Mouse (Mus musculus) 3134 (cell line): ENCODE data around the gene Klk11.

Experiments
- DNase-seq: peaks from one replicate; pipeline ENCODE4 v3.0.0-alpha.2; 2011; ENCODE audit warnings: low spot score; ENCODE audit not compliant: insufficient read length; ENCODE audit errors: extremely low read depth

Klk11 gene

DNA sequence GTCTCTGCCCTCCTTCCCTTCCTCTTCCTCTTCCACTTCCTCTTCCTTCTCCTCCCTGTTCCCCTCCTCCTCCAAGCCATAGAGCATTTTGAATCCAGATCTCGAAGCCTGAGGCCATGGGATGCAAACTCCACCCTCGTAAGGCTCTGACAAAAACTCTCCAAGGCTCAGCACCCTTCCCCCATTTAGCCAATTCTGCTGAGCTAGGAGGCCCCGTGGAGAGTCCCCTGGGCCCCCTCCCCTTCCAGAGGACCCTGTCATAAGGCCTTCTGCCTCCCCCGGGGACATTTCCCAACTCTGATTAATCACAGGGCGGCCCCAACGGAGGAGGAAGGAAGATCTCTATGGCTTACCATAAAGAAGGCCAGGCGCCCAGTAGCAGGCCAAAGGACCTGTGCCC is 17.2 kb downstream of the Klk11 start, which contains the start of gene Klk9:
Gene Klk9, plus strand, starts transcription at position 301 of the 400 bp plus-strand sequence.
- DNase-seq = no peak

- DNase-seq = no peak
Measured at GRCm38 (mm10) chr7:43796355-43796754, 22.0 kb downstream of the Klk11 start.

- DNase-seq = no peak
Measured at GRCm38 (mm10) chr7:43797333-43797769, 22.9 kb downstream of the Klk11 start, which contains the start of gene Klk8. Gene Klk8 (plus strand): TSS chr7:43797577.

DNA sequence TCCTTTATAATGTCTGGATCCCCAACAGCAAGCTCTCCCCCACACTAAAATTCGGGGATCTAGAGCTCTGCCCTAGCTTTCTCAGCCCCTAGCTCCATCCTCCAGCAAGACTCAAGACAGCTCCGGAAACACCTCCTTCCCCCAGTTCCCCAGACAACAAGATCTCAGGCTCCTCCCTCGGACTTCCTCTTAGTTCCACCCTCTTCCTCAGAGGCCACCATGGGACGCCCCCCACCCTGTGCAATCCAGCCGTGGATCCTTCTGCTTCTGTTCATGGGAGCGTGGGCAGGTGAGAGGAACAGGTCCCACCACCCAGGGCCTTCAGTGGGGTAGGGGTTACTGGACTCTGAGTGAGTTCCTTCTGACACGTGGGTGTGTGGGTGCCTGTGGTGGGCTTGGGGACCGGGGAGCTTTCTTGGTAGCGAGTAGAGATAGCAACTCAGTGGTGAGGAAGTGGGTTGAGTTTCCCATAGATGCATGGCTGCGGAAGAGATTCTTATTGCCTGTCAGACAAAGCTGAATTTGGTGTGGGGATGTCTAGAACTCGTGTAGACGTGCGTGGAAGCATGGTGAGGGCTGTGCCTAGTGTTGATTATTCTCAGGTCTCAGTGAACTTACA is 23.5 kb downstream of the Klk11 start:
- DNase-seq = no peak

DNA sequence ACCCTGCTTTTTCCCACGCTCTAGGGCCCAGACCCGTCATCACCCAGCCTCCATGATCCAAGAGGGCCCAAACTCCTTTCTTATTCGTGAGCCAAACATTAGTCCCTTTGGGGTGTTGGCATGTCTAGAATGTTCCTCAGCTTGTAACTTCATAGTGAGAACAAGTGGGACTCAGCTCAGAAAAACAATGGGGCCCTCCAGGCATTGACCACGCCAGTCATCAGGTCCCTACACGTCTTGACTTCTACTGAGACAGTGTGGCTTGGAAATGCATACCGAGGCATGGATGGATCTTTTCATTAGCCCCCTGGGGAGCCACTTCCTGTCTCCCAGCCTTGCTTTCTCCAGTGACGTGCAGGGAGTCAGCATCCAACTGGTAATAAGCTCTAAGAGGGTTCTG is 25.5 kb downstream of the Klk11 start:
- no peak for DNase-seq

- DNase-seq = no peak
Measured at GRCm38 (mm10) chr7:43810994-43811393, 36.6 kb downstream of the Klk11 start, which contains the start of gene Klk7. Gene Klk7 (plus strand): TSS chr7:43811294.

DNA sequence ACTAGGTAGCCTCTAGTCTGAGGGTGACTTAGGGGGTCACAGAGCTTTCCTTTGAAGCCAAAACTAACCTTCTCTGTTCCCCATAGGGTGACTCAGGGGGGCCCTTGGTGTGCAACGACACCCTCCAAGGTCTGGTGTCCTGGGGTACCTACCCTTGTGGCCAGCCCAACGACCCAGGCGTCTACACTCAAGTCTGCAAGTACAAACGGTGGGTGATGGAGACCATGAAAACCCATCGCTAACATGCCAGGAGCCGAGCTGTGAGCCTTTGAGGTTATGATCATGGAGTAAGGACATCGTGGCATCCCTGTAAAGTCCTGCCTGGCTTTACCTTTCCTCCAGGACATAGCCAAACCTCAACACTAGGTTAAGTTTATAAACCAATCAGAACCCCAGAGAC is 40.8 kb downstream of the Klk11 start:
- DNase-seq = no peak

DNA sequence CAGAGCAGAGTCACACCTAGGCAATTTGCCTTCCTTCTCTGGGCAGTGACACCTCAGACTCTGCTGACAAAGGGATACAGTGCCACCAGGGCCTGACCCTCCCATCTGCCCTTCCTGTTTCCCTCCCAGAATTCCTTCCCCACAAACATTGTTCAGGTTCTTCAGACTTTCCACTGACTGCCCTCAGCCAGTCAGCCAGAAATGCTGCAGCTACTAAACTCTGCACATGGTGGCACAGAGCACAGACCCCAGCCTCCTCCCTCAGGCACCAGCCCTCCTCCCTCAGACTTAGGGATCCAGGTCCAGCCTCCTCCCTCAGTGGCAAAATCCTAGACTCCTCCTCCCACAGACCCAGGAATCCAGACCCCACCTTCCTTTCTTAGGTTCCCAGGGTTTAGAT is 42.3 kb downstream of the Klk11 start:
- no peak for DNase-seq

GRCm38 (mm10) chr7:43821581-43821980 is 47.2 kb downstream of the Klk11 start:
- no peak for DNase-seq

DNA sequence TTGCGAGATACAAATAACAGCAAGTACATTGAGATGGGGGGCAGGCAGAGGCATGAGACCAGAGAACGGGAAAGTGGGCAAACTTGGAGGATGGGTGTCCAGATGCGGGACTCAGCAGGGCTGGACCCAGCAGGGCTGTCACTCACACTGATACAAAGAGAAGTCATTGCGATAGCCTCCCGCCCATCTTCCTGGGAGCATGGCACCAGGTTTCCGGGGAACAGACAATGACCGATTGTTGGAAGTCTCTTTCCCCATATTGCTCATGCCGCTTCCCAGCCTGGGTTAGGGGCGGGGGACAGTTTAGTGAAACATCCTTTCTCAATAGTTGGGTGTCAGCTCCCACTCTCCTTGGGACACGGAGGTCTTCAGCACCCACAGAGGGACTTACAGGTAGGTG is 49.8 kb downstream of the Klk11 start, which contains the start of gene Klk6:
Gene Klk6, plus strand, starts transcription at position 301 of the 400 bp plus-strand sequence.
- no peak for DNase-seq

DNA sequence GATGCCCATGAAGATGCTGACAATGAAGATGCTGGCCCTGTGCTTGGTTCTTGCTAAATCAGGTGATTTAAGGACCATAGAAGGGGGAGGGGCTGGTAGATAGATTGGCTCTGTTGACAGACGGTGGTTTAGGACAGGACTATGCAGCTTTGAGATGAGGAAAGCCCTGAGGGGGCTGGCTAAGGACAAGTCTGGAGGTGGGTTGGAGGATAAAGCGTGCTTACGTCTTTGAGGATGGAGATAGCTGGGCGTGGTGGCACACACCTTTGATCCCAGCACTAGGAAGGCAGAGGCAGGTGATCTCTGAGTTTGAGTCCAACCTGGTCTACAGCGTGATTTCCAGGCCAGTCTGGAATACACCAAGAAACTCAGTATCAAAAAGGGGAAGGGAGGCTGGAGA is 51.7 kb downstream of the Klk11 start:
- no peak for DNase-seq

- no peak for DNase-seq
Measured at GRCm38 (mm10) chr7:43827706-43828105, 53.3 kb downstream of the Klk11 start.
